Mouse (Mus musculus) erythroblast, embryonic 14.5 days (primary cell): ENCODE results near the gene Pfdn2.

ENCODE experiments used
- GATA1 ChIP-seq: IDR thresholded peaks from 2 replicates; pipeline ENCODE4 v1.6.1; 2012; ENCODE audit warnings: low read length, inconsistent platforms, mixed read lengths
- TAL1 ChIP-seq: IDR thresholded peaks from 3 replicates; pipeline ENCODE4 v1.6.1; 2012; ENCODE audit warnings: low read length, inconsistent platforms, mixed read lengths

DNA sequence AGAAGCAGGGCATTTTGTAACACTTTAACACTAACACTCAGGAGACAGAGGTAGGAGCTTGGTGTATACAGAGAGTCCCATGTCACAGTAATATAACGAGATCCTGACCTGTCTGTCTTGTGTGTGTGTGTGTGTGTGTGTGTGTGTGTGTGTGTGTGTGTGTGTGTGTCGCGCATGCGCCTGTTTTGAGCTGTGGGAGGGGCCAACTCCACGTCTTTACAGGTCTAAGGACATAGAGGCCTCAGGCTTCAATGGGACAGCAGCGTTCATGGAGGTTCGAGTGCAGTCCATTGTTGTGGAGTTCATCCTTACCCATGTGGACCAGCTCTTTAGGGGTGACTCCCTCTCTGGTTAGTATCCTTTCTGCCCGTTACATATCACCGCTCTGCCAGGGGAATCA lies 57.5 kb downstream of the Pfdn2 start:
- TF ChIP-seq GATA1 (no peak), TAL1 (no peak)
